Mouse (Mus musculus): Measurements from ENCODE around the gene Hipk4. TPM values are rescaled to one million over a fixed set of nuclear protein-coding genes. Genes with fewer than 3 reads are reported as not detected.

Hipk4 gene
- total RNA-seq (2021), result 1 to 10 TPM in 1 of 2 experiments, under 1 TPM in 1; 0.73 to 1.1 TPM
- long read RNA-seq, experiment 1, partial matches to known transcripts, result 0 of 1 reads
- long read RNA-seq, experiment 1, other reads (novel, unspliced or antisense), result 1 of 1 reads
- long read RNA-seq, experiment 2, result 0 reads

DNA sequence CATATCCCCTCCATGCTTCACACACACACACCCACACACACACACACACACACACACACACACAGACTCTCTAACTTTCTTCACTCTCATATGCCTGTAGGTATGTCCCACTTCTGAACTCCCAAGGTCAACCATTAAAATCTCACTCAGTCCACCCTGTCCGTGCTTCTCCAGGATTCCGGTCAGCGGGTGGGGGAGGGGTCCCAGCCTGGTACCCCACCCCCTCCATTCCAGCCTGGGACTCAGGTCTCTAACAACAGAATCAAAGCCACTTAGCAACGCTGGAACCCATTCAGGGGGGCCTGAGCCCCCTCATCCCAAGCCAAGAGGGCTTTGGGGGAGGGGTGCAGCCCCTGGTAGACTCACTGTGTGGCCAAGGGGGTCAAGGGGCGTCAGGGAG is at the start of gene Hipk4:
TSS of gene Hipk4 (plus strand) at position 301 of the 400 bp plus-strand sequence.
- no peak for DNase-seq (ENCODE audit: low spot score in 2 of 2)

DNA sequence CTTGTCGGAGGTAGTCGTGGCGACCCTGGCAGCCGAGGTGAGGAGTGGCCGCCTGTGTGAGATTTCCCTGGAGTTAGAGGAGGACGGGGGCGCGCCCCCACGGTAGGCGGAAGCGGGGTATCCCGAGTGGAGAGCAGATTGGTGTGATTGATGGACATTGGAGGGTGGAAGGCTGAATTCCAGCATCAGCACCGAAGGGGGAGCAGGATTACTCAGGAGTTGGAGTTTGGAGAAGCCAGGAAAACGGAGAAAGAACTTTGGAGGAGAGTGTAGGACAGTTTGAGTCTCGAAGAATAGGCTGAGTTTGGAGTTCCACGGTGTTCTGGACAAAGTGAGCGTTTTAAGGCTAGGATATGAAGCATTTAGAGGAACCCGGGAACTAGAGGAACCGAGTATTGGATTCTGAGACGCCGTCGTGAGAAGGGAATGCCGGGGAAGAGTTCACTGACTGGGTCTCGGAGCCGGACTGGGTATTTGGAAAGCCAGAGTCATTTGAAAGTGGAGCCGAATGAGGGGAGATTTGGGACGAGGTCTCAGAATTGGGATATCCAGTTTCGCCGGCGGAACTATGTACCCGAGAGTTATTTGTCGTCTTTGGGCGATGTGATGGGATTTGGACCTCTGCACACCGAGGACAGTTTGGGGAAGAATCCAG is 49.1 kb upstream of the Hipk4 start:
- DNase-seq (ENCODE audit: low spot score in 2 of 2), result no peak

DNA sequence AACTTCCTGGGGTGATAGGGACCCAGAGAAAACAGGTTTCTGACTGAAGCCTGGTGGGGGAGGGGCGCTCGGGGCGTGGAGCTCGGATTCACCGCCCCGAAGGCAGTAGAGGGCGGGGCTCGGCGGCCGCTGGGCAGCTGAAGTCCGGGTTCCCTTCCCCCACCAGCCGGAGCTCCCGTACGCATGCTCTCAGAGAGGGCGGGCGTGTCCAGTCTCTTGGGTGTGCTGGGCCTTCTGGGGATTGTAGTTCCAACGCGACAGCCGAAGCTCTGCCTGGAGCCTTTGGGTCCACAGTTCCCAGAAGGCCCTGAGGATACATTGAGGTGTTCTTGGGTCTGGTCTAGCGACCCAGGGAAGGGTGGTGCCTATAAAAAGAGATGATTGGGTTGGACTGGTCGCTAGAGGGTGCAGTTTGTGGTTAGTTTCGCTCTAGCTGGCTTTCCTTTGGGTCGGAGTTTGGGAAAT is 48.5 kb upstream of the Hipk4 start:
- peak; percentile 97 to 99 for DNase-seq (ENCODE audit: low spot score in 2 of 2)

DNA sequence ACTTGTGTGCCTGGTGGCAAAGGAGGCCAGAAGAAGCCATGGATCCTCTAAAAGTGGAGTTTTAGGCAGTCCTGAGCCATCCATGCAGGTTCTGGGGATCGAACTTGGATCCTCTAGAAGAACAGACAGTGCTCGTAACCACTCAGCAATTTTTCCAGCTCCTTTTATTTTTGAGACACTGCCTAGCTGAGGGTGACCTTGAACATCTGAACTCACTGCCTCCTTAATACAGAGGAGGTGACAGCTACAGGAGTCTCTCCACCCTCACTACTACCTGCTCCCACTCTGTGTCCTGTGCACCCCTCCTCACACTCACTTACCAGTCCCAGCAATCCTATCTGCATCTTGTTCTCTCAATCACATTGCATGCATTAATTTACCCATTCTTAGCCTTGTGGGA is 47.5 kb upstream of the Hipk4 start:
- DNase-seq (ENCODE audit: low spot score in 2 of 2), result no peak

DNA sequence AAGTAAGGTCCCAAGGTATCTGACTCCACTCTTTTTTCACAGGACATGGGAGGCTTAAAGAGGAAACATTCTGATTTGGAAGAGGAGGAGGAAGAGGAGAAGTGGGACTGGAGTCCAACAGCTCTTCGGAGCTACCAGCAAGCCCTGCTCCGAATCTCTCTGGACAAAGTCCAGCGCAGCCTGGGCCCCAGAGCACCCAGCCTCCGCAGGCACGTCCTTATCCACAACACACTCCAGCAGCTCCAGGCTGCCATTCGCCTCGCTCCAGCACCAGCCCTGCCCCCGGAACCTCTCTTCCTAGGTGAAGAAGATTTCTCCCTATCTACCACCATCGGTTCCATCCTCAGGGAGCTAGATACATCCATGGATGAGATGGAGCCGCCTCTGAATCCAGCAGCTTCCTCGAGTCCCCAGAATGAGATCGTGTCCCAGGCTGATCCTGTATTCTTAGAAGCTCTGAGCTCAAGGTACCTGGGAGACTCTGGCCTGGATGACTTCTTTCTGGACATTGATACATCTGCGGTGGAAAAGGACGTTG is 46.9 kb upstream of the Hipk4 start:
- DNase-seq (ENCODE audit: low spot score in 2 of 2), result no peak

DNA sequence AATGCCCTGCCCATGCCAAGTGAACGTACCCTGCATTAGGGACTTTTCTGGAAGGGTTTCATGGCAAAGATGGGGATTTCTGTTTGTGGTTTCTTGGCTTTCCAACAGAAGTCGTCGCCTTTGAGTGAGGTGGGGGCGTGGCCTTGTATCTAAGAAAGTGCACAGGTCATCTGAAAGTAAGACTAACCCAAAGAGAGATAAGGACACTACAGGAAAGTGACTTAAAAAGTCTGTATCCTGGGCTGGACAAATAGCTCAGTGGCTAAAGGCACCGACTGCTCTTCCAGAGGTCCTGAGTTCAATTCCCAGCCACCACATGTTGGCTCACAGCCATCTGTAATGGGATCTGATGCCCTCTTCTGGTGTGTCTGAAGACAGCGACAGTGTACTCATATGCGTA is 44.5 kb upstream of the Hipk4 start:
- no peak for DNase-seq (ENCODE audit: low spot score in 2 of 2)

DNA sequence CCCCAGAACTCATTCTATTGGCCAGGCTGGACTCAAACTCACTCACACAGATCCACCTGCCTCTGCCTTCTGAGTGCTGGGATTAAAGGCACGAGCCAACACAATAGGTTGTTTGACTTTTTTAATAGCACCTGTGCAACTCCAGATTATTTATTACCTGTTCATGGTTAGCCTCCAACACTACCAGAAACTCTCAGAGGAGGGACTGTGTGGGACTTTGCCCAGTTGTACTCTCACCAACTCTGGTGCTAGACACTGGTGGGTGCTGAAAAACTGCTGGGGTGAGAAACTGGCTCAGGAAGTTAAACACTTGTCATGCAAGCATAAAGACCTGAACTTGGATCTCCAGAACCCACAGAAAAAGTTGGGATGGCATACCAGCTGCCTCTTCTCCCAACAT is 43.3 kb upstream of the Hipk4 start:
- no peak for DNase-seq (ENCODE audit: low spot score in 2 of 2)

DNA sequence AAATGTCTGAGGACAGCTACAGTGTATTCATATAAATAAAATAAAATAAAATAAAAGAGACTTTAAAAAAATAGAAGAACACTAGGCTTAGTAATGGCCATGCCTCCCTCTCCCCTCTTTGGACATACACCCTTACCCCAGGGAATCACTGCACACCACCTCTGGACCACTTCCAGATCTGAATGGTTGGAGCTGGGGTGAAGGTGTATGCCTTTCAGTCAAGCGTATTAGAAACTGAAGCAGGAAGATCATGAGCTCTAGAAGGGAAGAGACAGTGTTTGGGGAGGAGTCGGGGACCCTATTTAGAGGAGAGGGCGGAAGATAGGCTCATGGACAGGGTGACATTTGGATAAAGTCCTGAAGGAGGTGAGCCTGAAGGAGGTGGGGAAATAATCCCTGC is 42.6 kb upstream of the Hipk4 start:
- DNase-seq (ENCODE audit: low spot score in 2 of 2), result no peak

DNA sequence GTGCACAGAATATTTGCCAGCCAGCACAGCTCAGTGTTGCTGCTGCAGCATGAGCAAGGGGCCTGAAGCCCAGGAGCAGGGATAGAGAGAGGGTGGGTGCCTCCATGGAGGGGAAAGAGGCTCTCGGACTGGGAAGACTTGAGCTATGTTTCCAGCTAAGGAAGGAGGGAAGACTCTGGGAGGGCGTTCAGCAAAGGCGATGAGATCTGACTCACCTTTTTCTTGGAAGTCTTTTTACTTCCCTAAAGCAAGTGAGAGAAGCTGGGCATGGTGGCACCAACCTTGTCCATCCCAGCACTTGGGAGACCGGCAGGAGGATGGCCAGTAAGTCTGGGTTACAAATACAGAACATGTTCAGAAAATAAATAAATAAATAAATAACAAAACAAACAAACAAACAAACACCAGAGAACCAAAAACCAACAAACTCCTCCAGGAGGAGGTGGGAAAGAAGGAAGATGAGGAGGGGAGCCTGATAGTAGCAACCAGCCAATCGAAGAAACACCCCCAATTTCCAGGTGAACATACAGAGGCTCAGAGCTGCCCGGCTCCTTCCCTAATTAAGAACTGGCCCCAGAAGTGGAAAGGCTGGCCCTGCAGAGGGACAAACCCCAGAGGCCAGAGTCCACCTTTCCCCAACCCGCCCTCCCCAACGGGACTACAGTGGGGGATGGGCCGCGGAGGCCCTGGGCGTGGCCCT is 42.0 kb upstream of the Hipk4 start:
- DNase-seq (ENCODE audit: low spot score in 2 of 2), result no peak

DNA sequence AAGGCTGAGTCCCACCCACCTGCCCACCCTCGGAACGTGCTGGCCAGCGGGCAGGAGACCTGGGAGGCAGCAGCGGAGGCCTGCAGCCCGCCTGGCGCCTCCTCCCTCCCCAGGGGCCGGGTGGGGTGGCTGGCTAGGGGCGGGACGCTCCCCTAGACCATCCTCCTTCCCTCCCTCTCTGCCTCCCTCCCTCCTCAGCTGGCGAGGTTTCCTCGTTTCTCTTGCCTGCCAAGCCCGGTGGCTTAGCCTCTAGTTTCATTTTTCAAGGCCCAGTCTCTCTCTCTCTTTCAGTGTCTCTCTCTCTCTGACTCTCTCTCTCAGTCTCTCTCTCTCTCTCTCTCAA is 41.5 kb upstream of the Hipk4 start:
- DNase-seq (ENCODE audit: low spot score in 2 of 2), result peak; percentile 90 to 93

DNA sequence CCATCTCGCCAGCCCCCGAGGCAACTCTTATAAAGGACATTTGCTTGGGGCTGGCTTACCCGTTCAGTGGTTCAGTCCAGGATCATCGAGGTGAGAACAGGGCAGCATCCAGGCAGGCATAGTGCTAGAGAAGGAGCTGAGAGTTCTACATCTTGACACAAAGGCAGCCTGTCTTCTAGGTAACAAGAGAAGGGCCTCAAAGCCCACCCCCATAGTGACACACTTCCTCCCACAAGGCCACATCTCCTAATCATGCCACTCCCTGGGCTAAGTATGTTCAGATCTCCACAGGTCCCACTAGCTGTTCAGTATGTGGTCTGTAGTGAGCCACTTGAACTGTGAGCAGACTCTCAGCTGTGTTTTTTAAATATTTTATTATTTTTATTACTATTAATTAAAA is 39.2 kb upstream of the Hipk4 start:
- no peak for DNase-seq (ENCODE audit: low spot score in 2 of 2)

DNA sequence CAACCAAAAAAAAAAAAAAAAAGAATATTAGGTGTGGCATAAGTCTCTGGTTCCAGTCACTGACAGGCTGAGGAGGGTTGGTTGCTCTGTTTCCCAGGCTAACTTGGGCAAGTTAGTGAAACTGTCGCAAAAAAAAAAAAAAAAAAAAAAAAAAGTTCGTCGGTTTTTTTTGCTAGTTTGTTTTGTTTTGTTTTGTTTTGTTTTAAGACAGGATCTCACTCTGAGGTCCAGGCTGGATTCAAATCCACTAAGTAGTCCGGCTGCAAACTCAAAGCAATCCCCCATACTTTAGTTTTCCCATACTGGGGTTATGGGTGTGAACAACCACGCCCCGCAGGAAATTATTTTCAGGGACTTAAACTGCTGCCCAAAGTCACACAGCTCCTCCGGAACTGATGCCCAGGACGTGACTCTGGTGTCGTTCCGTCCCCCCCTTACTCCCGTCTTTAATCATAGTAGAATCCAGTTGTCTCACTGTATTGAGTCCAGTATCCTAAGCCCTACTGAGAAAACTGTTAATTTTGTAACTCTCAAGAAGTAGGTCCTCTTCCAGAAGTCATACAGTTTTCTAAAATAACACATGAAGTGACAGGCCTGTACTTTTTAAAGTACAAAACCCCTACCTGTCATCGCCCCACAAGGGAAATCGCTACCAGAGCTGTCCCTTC is 36.8 kb upstream of the Hipk4 start:
- DNase-seq (ENCODE audit: low spot score in 2 of 2), result no peak

DNA sequence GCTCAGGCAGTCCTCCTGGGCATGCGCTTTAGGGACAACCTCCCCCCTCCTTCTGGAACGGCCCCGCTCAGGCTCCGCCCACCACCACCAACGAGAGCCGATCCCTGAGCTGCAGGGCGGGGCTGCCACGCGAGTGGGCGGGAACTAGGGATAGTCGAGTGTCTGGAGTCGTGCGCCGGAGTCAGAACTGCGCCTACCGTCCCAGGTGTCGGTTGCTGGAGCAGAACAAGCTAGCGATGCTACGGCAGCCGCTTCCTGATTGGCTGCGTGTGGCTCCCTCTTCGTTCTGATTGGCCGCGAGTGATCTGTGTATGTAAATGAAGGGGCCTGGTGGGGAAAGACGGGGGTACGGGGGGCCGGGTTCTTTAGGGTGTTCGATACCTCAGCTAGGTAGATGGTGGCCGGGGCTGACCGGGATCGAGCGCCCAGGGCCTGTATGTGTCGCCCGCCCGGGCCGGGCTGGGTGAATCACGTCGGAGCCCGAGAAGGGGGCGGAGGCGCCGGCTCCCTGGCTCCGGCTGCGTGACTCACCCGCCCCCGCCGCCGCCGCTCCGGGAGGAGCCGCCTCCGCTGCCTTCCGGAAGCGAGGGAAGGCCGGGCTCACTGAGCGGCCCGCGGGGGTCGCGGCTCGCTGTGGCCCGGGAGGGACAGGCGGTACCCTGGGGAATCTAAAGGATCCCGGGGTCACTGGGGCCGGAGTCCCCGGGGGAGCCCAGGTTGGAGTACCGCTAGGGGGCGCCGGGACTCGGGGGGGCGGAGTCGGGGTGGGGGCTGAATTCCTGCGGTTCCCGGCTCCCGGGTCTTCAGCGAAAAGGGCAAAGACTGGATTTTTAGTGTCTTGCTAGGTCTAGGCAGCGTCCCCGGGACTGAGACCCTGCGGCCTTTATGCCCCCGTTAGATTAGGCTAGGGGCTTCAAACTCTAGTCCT is 36.0 kb upstream of the Hipk4 start, which contains the start of gene Sertad1:
TSS of gene Sertad1 (plus strand) at position 141 of the 928 bp plus-strand sequence.
- DNase-seq (ENCODE audit: low spot score in 2 of 2), result peak; percentile 96 to 100

DNA sequence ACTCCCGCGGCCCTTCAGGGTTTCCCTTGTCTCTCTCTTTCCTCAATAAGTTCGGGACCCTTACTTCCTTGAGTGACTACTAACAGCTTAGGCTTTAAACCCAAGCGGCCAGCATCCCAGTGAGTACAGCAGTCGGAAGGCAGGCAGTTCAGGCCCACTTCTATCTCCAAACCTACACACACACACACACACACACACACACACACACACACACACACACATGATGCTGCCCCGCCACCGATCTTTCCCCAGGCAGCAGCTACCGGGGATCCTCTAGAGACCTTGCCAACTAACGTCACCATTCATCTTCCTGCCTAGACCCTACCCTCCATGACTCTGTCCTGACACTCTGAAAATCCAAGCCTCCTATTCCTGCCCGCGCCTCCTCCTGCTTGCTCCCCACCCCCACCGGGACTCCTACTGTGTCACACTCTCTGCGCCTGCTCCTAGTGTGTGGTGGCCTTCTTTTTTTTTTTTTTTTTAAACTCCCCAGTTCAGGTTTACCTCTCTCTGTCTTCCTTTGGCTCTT is 35.3 kb upstream of the Hipk4 start:
- peak in 1 of 2 experiments; percentile 74 for DNase-seq (ENCODE audit: low spot score in 2 of 2)

DNA sequence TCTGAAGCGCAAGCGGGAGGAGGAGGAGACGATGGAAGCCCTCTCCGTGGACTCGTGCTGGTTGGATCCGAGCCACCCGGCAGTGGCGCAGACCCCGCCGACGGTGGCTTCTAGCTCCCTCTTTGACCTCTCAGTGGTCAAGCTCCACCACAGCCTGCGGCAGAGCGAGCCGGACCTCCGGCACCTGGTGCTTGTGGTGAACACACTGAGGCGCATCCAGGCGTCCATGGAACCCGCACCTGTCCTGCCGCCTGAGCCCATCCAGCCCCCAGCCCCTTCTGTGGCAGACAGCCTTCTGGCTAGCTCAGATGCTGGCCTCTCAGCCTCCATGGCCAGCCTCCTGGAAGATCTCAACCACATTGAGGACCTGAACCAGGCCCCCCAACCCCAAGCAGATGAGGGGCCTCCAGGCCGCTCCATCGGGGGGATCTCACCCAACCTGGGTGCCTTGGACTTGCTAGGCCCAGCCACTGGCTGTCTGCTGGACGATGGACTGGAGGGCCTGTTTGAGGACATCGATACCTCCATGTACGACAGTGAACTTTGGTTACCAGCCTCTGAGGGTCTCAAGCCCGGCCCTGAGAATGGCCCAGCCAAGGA is 33.7 kb upstream of the Hipk4 start:
- DNase-seq (ENCODE audit: low spot score in 2 of 2), result no peak

DNA sequence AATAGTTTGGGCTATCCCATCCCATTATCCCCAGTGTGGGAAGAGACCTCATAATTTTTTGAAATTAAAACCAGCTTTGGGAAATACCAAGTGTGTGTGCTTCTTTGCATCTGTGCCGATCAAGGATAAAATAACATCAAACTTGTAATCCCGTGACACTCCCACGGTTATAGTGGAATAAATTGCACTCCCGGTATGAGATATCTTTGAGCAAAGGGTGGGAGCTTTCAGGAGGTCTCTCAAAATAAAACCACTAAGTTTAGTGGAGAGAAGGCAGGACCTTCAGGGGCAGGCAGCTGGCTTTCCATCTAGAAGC is 32.9 kb upstream of the Hipk4 start:
- no peak for DNase-seq (ENCODE audit: low spot score in 2 of 2)

DNA sequence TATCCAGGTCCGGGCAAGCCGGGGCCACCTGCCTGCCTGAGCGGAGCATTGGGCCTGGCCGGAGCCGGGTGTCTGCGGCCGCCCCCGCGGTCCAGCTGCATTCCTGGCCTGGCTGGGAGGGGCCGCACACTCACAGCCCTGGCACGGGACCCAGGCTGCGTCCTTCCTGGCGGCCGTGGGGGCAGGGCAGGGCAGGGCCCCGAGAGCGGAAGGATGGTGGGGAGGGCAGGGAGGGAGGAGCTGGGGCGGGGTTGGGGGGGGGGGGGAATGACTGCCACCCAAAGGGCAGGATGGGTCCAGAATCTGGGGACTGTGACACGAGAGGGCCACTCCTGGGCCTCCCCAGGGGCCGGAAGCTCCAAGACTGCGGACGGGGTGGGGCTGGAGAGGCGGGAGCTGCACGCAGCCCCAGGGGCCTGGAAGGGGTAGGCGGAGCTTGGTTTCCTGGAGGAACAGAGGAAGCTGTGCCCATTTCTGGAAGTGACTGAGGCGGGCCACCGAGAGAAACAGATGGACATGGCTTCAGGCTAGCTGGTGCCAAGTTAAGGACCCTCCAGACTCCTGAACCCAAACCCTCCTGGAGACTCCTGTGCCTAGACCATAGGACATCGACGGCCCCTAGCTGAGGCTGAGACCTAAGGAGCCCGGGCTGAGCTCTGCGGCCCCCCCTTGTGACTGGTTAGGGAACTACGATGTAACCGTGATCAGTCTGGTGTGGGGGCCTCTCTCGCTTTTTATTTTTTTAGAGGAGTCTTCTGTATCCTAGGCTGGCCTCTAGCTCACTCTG is 32.3 kb upstream of the Hipk4 start:
- DNase-seq (ENCODE audit: low spot score in 2 of 2), result peak; percentile 92 to 95

DNA sequence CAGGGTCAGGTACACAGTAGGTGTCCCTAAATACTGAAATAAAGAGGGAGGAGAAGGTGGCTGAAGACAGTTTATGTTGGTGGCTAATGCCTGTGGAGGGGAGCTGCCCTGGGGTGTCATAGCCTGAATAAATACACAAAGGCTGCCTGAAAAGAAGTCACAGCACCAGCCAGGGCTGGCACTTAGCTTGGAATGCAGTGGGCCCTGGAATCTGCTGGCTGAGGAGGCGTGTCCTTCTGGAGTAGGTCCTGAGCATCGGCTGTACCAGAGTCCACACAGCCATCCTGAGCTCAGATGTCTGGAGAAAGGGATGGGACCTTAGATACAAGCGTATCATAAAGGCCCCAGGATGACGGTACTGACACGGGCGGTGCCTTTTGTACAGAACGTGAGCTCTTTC is 31.2 kb upstream of the Hipk4 start:
- no peak for DNase-seq (ENCODE audit: low spot score in 2 of 2)

DNA sequence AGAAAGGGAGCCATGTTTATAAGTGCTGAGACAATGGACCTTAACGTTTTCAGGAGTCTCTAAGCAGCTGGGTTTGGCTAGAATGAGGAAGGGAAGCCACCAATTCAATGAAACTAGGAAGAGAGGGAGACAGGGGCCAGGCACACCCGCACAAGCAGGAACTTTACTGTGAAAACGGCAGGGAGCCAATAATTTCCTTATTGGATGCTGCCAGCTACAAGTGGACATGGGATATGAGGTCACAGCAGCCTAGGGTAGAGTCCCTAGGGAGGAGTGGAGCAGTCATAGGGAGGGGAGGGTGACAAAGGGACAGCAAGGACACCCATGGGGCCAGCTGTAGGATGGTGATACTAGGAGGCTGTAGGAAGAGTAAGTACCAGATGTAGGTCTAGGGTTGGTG is 30.0 kb upstream of the Hipk4 start:
- no peak for DNase-seq (ENCODE audit: low spot score in 2 of 2)

All from gastrocnemius, postnatal 4 days (tissue).